Mouse (Mus musculus): Measurements from ENCODE around the gene Xpc.

The Xpc gene

GRCm38 (mm10) chr6:91522816-91523215 is 7.1 kb upstream of the Xpc start:
- DNase-seq, result no peak

- no peak for DNase-seq
Measured at GRCm38 (mm10) chr6:91518454-91519020, 2.8 kb upstream of the Xpc start.

GRCm38 (mm10) chr6:91514737-91515362 is 838 bp downstream of the Xpc start:
- DNase-seq, result peak; percentile 30

GRCm38 (mm10) chr6:91514135-91514534 is 1.6 kb downstream of the Xpc start:
- DNase-seq, result no peak

GRCm38 (mm10) chr6:91510211-91510610 is 5.5 kb downstream of the Xpc start:
- no peak for DNase-seq

GRCm38 (mm10) chr6:91509326-91509725 is 6.4 kb downstream of the Xpc start:
- DNase-seq, result peak; percentile 92

- peak; percentile 68 for DNase-seq
Measured at GRCm38 (mm10) chr6:91508041-91508440, 7.6 kb downstream of the Xpc start.

- peak; percentile 81 for DNase-seq
Measured at GRCm38 (mm10) chr6:91506036-91506435, 9.7 kb downstream of the Xpc start.

GRCm38 (mm10) chr6:91503302-91503701 is 12.4 kb downstream of the Xpc start:
- no peak for DNase-seq

- DNase-seq, result no peak
Measured at GRCm38 (mm10) chr6:91494526-91494925, 21.2 kb downstream of the Xpc start.

- DNase-seq, result no peak
Measured at GRCm38 (mm10) chr6:91493053-91493452, 22.6 kb downstream of the Xpc start.

- DNase-seq, result no peak
Measured at GRCm38 (mm10) chr6:91491004-91491403, 24.7 kb downstream of the Xpc start.

GRCm38 (mm10) chr6:91489872-91490271 is 25.8 kb downstream of the Xpc start:
- no peak for DNase-seq

- DNase-seq, result no peak
Measured at GRCm38 (mm10) chr6:91488496-91489212, 27.0 kb downstream of the Xpc start.

- DNase-seq, result no peak
Measured at GRCm38 (mm10) chr6:91486736-91487453, 28.8 kb downstream of the Xpc start.

- DNase-seq, result no peak
Measured at GRCm38 (mm10) chr6:91483371-91483770, 32.3 kb downstream of the Xpc start.

GRCm38 (mm10) chr6:91476541-91476940 is 39.1 kb downstream of the Xpc start:
- DNase-seq, result no peak

- peak; percentile 21 for DNase-seq
Measured at GRCm38 (mm10) chr6:91474441-91475190, 41.1 kb downstream of the Xpc start.

GRCm38 (mm10) chr6:91473805-91474440 is 41.8 kb downstream of the Xpc start:
- no peak for DNase-seq

- DNase-seq, result peak; percentile 98
Measured at GRCm38 (mm10) chr6:91472868-91473804, 42.6 kb downstream of the Xpc start, which contains the start of the genes Chchd4 and Tmem43. TSS of gene Chchd4 (minus strand) at chr6:91473546. TSS of gene Tmem43 (plus strand) at chr6:91473703.

- DNase-seq, result peak; percentile 12
Measured at GRCm38 (mm10) chr6:91472319-91472718, 43.4 kb downstream of the Xpc start.
